Mouse (Mus musculus) intestine, embryonic 16.5 days (tissue): ENCODE measurements around the gene Adgra3. TPM values are rescaled to one million over a fixed set of nuclear protein-coding genes. Genes with fewer than 3 reads are reported as not detected.

ENCODE experiments used
- ATAC-seq: fragments of 200-750 bp; cut with Nextera tagmentation; 2 replicates; pipeline ENCODE4 v1.8.0; 2017; ENCODE audit warnings: moderate TSS enrichment, moderate library complexity
- H3K27ac ChIP-seq: fragments of 300-500 bp; sonication (generic); 2 replicates; pipeline ENCODE4 v1.5.1; 2014; ENCODE audit warnings: mild to moderate bottlenecking, low read length
- H3K27me3 ChIP-seq: fragments of 300-500 bp; sonication (generic); replicated peaks from 2 replicates; pipeline ENCODE4 v1.6.1; 2014; ENCODE audit warnings: low read length, control low read depth, mixed read lengths; ENCODE audit not compliant: control insufficient read depth, insufficient read depth
- H3K36me3 ChIP-seq: fragments of 300-500 bp; sonication (generic); 2 replicates; pipeline ENCODE4 v1.6.1; 2014; ENCODE audit warnings: low read length, control low read depth; ENCODE audit not compliant: control insufficient read depth, insufficient read depth
- H3K4me1 ChIP-seq: fragments of 300-500 bp; sonication (generic); 2 replicates; pipeline ENCODE4 v1.6.1; 2014; ENCODE audit warnings: low read length, control low read depth, mixed read lengths; ENCODE audit not compliant: control insufficient read depth, insufficient read depth
- H3K4me2 ChIP-seq: fragments of 300-500 bp; sonication (generic); 2 replicates; pipeline ENCODE4 v1.6.1; 2014; ENCODE audit warnings: low read depth, low read length, control low read depth
- H3K4me3 ChIP-seq: fragments of 300-500 bp; sonication (generic); 2 replicates; pipeline ENCODE4 v1.5.1; 2014; ENCODE audit warnings: mild to moderate bottlenecking, low read length
- H3K9ac ChIP-seq: fragments of 300-500 bp; sonication (generic); 2 replicates; pipeline ENCODE4 v1.6.1; 2014; ENCODE audit warnings: low read depth, low read length
- H3K9me3 ChIP-seq: fragments of 300-500 bp; sonication (generic); 2 replicates; pipeline ENCODE4 v1.6.1; 2016; ENCODE audit warnings: low read length, control low read depth; ENCODE audit not compliant: control insufficient read depth
- WGBS: fragments of 180-500 bp; shearing (Covaris S2); extraction: QIAGEN DNeasy Blood & Tissue Kit; methylation state at CpG from one replicate; pipeline ENCODE4 v1.1.7; 2014; 5-methylcytosine and 5-hydroxymethylcytosine counted together
- polyA plus RNA-seq: library from polyadenylated mRNA; unstranded; fragments of >200 nt; fragmentation: Nextera tagmentation; extraction: Ambion mirVana; gene quantifications from 2 replicates; pipeline ENCODE4 v1.2.1, GENCODE M21; 2015

Gene Adgra3
- polyA plus RNA-seq, 1 experiment from 2014 or later, result 4.5 TPM

DNA sequence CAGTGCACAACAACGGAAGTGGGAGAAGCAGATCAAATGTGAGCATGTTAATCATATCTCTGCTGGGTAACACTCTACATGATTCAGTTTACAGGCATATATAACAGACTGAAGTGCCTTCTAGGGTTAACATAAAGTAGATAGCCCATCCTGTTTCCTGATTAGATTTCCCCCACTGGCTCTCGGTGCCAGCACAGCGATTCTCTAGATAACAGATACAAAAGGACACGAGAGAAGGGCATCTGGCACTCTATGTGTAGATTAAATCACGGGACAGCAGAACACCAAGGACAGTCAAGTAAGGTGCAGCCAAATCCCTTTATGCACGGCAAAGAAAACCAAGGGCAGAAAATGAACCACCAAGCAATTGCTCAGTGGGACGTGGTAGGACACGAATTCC, 93.0 kb downstream of the Adgra3 start:
- Histone ChIP-seq H3K9ac (no peak overlapping the region), H3K27me3 (no peaks in the 10 kb centered on the region), H3K36me3 (0 out of 2 replicates have a peak, but pooled peaks cover 4% of the 10 kb centered on the region), H3K9me3 (no peaks in the 10 kb centered on the region), H3K27ac (no peak overlapping the region), H3K4me2 (no peak overlapping the region), H3K4me3 (no peak overlapping the region), H3K4me1 (no peaks in the 10 kb centered on the region)
- WGBS, result 65% methylated on average over 8 of the region's 8 CpGs
- ATAC-seq, result no peak

DNA sequence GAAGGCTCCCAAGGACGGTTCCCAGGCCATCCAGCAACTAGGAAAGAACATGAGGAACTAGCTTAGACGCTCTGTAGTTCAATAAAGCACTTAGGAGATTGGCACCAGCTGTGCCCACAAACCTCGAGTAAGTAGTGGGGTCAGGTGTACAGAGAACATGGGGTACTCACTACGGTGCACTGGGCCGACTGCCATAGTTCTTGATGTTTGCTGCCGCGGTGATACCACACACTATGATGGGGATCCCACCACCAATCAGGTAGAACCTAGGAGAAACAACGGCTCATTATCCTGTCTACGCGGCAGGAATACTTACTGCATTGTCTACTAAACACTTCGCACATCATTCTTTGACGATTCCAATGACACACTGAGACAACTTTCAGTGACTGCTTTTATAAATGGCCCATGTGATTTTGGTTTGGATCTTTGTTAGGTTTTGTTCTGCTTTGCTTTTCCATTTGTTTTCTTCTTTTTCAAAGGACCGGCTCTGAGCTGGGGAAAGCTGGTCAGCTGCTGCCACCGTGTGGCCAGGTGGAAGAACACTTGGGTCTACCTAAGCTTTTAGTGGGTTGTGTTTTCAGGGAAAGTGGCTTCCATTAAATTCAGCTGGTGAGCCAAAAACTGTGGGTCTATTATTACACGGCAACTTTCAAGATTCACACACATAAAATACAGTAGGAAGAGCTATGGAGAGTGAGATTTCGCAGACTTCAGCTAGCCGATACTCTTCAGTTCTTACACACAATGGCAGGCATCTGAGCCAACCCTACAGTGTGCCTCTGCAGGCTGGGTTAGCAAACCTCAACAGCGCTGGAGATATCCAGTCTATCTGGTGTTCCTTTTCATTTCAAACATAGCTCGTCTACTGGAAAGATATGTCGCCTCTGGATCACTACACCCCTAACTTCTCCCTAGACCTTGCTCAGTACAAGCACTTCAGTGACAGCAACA, 97.1 kb downstream of the Adgra3 start:
- Histone ChIP-seq H3K4me3 (no peak overlapping the region), H3K27me3 (no peaks in the 10 kb centered on the region), H3K27ac (no peak overlapping the region), H3K9ac (no peak overlapping the region), H3K4me1 (no peaks in the 10 kb centered on the region), H3K4me2 (no peak overlapping the region), H3K36me3 (0 out of 2 replicates have a peak, but pooled peaks cover 4% of the 10 kb centered on the region), H3K9me3 (no peaks in the 10 kb centered on the region)
- ATAC-seq, result 0 out of 2 replicates have a peak, but pooled peaks have one; percentile 42
- 86% methylated on average over 20 of the region's 20 CpGs for WGBS

DNA sequence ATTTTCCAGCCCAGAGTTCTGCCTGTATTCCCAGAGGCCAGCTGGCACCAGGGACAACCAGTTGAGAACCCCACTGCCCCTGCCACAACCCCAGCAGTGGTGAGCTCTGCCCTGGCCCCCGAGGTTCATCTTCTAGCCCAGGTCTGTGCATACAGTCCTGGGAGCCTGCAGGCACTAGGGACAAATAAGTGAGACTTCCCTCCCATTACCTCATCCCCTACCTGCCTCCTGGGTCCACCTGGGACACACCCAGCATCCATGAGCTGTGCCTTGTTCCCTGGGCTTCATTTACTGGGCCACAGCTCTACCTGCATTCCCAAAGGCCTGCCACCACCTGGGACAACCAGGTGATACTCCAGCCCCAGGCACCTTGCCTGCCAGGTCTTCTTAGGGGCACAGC, 122.5 kb downstream of the Adgra3 start:
- 83% methylated on average over 1 of the region's 1 CpGs for WGBS
- H3K4me2 ChIP-seq, result no peak overlapping the region
- H3K9ac ChIP-seq, result no peak overlapping the region
- no peaks in the 10 kb centered on the region for H3K36me3 ChIP-seq
- no peak for ATAC-seq
- no peaks in the 10 kb centered on the region for H3K4me1 ChIP-seq
- no peaks in the 10 kb centered on the region for H3K27me3 ChIP-seq
- no peaks in the 10 kb centered on the region for H3K9me3 ChIP-seq
- H3K4me3 ChIP-seq, result no peak overlapping the region
- no peak overlapping the region for H3K27ac ChIP-seq

- Histone ChIP-seq H3K27me3 (no peaks in the 10 kb centered on the region), H3K4me1 (no peaks in the 10 kb centered on the region), H3K9me3 (no peaks in the 10 kb centered on the region), H3K4me3 (no peak overlapping the region), H3K4me2 (no peak overlapping the region), H3K27ac (no peak overlapping the region), H3K36me3 (no peaks in the 10 kb centered on the region), H3K9ac (no peak overlapping the region)
- ATAC-seq, result no peak
Measured at GRCm38 (mm10) chr5:49924712-49925111, 134.1 kb downstream of the Adgra3 start.

DNA sequence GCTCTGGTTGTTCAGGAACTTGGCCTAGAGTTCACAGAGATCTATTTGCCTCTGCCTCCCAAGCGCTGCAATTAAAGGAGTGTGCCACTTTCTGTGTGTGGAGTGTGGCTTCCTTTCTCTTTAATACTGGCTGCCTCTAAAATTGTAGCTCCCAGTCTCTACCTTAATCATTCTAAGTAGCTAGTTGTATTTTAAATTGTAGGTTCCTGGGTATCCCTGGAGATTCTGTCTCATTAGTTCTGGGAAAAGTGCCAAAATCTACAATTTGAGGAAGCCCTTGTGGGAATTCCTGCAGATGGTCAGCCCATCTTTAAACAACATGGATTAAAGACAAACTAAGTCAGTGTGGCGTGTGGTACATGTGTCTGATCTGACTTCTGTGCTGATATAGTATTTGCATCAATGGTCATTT, 143.1 kb downstream of the Adgra3 start:
- Histone ChIP-seq H3K27me3 (no peaks in the 10 kb centered on the region), H3K9me3 (no peaks in the 10 kb centered on the region), H3K4me1 (no peaks in the 10 kb centered on the region), H3K4me2 (no peak overlapping the region), H3K36me3 (no peaks in the 10 kb centered on the region), H3K27ac (no peak overlapping the region), H3K9ac (no peak overlapping the region), H3K4me3 (no peak overlapping the region)
- no peak for ATAC-seq
- 49% methylated on average over 2 of the region's 2 CpGs for WGBS
